8 mouse cellular contexts compared by ENCODE assay signal in genomic region chr7:27508648-27509005, GRCm38 (mm10). TPM values are rescaled to one million over a fixed set of nuclear protein-coding genes. Genes with fewer than 3 reads are reported as not detected.
A peak's percentile ranks its signal among the peaks of the same experiment; 100 is the strongest.
DNase-seq lines count a peak whose midpoint lies in the region; ATAC-seq and TF ChIP-seq lines count a peak whose summit lies in the region.

No protein-coding gene starts in this region.

- H3K27me3 ChIP-seq in erythroblast, embryonic 14.5 days (ENCODE audit: control insufficient read depth) = no peaks in the 10 kb centered on the region
- no peaks in the 10 kb centered on the region for H3K27me3 ChIP-seq in limb, embryonic 11.5 days (ENCODE audit: control insufficient read depth, insufficient read depth, low read length)
- H3K27me3 ChIP-seq in midbrain, embryonic 11.5 days (ENCODE audit: control insufficient read depth, insufficient read depth, low read length) = no peaks in the 10 kb centered on the region
- H3K27me3 ChIP-seq in stomach, embryonic 14.5 days (ENCODE audit: control insufficient read depth, insufficient read depth, low read length) = no peaks in the 10 kb centered on the region

- peak overlapping the region; percentile 84; the same call in 1 of the 2 replicates for H3K27ac ChIP-seq in layer of hippocampus, adult 2 months
- H3K27ac ChIP-seq in brown adipose tissue, adult 24 weeks (replicated peaks; ENCODE audit: low read depth, low read length) = peak overlapping the region; percentile 72; the same call in 1 of the 2 replicates
- H3K27ac ChIP-seq in limb, embryonic 11.5 days (replicated peaks; ENCODE audit: low read depth, low read length) = no peak overlapping the region
- H3K27ac ChIP-seq in midbrain, embryonic 11.5 days (ENCODE audit: low read depth, low read length) = peak overlapping the region; percentile 30; the same call in 1 of the 2 replicates
- H3K27ac ChIP-seq in stomach, embryonic 14.5 days (ENCODE audit: low read length) = peak overlapping the region; percentile 96

- H3K9ac ChIP-seq in limb, embryonic 11.5 days (ENCODE audit: low read length) = no peak overlapping the region
- H3K9ac ChIP-seq in midbrain, embryonic 11.5 days (ENCODE audit: low read length) = no peak overlapping the region
- H3K9ac ChIP-seq in stomach, embryonic 14.5 days (replicated peaks; ENCODE audit: low read depth, low read length) = no peak overlapping the region; the same call in 1 of the 2 replicates

- DNase-seq in layer of hippocampus, adult 2 months (ENCODE audit: low spot score in 2 of 2) = no peak
- DNase-seq in layer of hippocampus, postnatal 14 days (ENCODE audit: low spot score in 2 of 2) = no peak
- DNase-seq in heart, postnatal 36 days = peak; percentile 55 to 61
- peak; percentile 61 for DNase-seq in limb, embryonic 11.5 days (ENCODE audit: low spot score)
- peak; percentile 88 for DNase-seq in midbrain, embryonic 11.5 days (ENCODE audit: low spot score, missing footprints)

- H3K4me1 ChIP-seq in brown adipose tissue, adult 24 weeks (ENCODE audit: control insufficient read depth, insufficient read depth, insufficient read length, low read length) = peaks cover 5% of the 10 kb centered on the region
- peaks cover 43% of the 10 kb centered on the region for H3K4me1 ChIP-seq in erythroblast, embryonic 14.5 days (ENCODE audit: control insufficient read depth)
- H3K4me1 ChIP-seq in limb, embryonic 11.5 days (ENCODE audit: control insufficient read depth, insufficient read depth, low read length) = 0 out of 2 replicates have a peak, but pooled peaks cover 2% of the 10 kb centered on the region
- peaks cover 8% of the 10 kb centered on the region; the same call in 1 of the 2 replicates for H3K4me1 ChIP-seq in midbrain, embryonic 11.5 days (ENCODE audit: control insufficient read depth, insufficient read depth, low read length)
- peaks cover 5% of the 10 kb centered on the region; the same call in 1 of the 2 replicates for H3K4me1 ChIP-seq in stomach, embryonic 14.5 days (ENCODE audit: control insufficient read depth, insufficient read depth, low read length)

- peak overlapping the region; percentile 49 for H3K4me2 ChIP-seq in limb, embryonic 11.5 days (ENCODE audit: low read depth, severe bottlenecking)
- peak overlapping the region; percentile 64 for H3K4me2 ChIP-seq in midbrain, embryonic 11.5 days
- H3K4me2 ChIP-seq in stomach, embryonic 14.5 days (replicated peaks; ENCODE audit: low read depth, low read length) = peak overlapping the region; percentile 43

- WGBS in limb, embryonic 11.5 days = 23% methylated on average over 6 of the region's 6 CpGs
- WGBS in midbrain, embryonic 11.5 days = 28% methylated on average over 6 of the region's 6 CpGs
- 19% methylated on average over 6 of the region's 6 CpGs for WGBS in stomach, embryonic 14.5 days

- peaks cover 2% of the 10 kb centered on the region; the same call in 1 of the 2 replicates for H3K36me3 ChIP-seq in erythroblast, embryonic 14.5 days (ENCODE audit: control insufficient read depth)
- H3K36me3 ChIP-seq in limb, embryonic 11.5 days (ENCODE audit: control insufficient read depth, insufficient read depth, low read length) = no peaks in the 10 kb centered on the region
- H3K36me3 ChIP-seq in midbrain, embryonic 11.5 days (ENCODE audit: control insufficient read depth, insufficient read depth, low read length) = no peaks in the 10 kb centered on the region
- H3K36me3 ChIP-seq in stomach, embryonic 14.5 days (ENCODE audit: control insufficient read depth, insufficient read depth, low read length) = no peaks in the 10 kb centered on the region

- H3K9me3 ChIP-seq in erythroblast, embryonic 14.5 days (ENCODE audit: control insufficient read depth, low read length) = no peaks in the 10 kb centered on the region
- H3K9me3 ChIP-seq in limb, embryonic 11.5 days (ENCODE audit: control insufficient read depth, low read length) = no peaks in the 10 kb centered on the region
- no peaks in the 10 kb centered on the region for H3K9me3 ChIP-seq in midbrain, embryonic 11.5 days (ENCODE audit: control insufficient read depth, low read length)
- no peaks in the 10 kb centered on the region for H3K9me3 ChIP-seq in stomach, embryonic 14.5 days (ENCODE audit: control insufficient read depth, low read depth, low read length)

- peak; percentile 7; the same call in 1 of the 2 replicates for ATAC-seq in limb, embryonic 11.5 days (ENCODE audit: insufficient number of reproducible peaks, low FRiP score, low TSS enrichment, low read depth)
- ATAC-seq in midbrain, embryonic 11.5 days (ENCODE audit: low FRiP score) = peak; percentile 50
- ATAC-seq in stomach, embryonic 14.5 days (ENCODE audit: insufficient number of reproducible peaks, insufficient read depth, low FRiP score, low read depth) = peak; percentile 64; the same call in 1 of the 2 replicates

- TF ChIP-seq CTCF in layer of hippocampus, adult 2 months (conservative IDR thresholded peaks at IDR 0.05) = peak; percentile 85

- intact Hi-C loops in heart, postnatal 36 days (cut with DNase I) = loop anchor here (1.0 to 5.0 kb wide), 2 partner anchors 61 to 171 kb away; partner anchors contain the start of genes Blvrb, Ltbp4 and Sptbn4

- peak overlapping the region; percentile 63 for H3K4me3 ChIP-seq in layer of hippocampus, adult 2 months
- H3K4me3 ChIP-seq in brown adipose tissue, adult 24 weeks (ENCODE audit: insufficient read depth, low read depth, low read length) = no peak overlapping the region; the same call in 1 of the 2 replicates
- peak overlapping the region; percentile 90 for H3K4me3 ChIP-seq in erythroblast, embryonic 14.5 days (replicated peaks)
- peak overlapping the region; percentile 47 for H3K4me3 ChIP-seq in limb, embryonic 11.5 days (ENCODE audit: low read depth, low read length)
- peak overlapping the region; percentile 47; the same call in 1 of the 2 replicates for H3K4me3 ChIP-seq in midbrain, embryonic 11.5 days (ENCODE audit: low read depth, low read length)
- H3K4me3 ChIP-seq in stomach, embryonic 14.5 days (ENCODE audit: low read depth, low read length) = peak overlapping the region; percentile 37

RNA-seq across cellular contexts. Expression of gene Prx, which starts 9.5 kb away (rescaled TPM):
- under 1 TPM; 0.38 to 0.39 TPM for total RNA-seq in layer of hippocampus, adult 2 months (2021)
- total RNA-seq in layer of hippocampus, postnatal 14 days (2021) = under 1 TPM; 0.65 to 0.98 TPM
- 0.32 and 0.50 TPM in 2 replicates for polyA plus RNA-seq in brown adipose tissue, adult 24 weeks (2012; ENCODE audit: insufficient read depth, insufficient read length, missing spikeins)
- polyA plus RNA-seq in erythroblast, embryonic 14.5 days (2012) = 0.41 TPM in 2 replicates
- total RNA-seq in heart, postnatal 36 days (2021) = under 1 TPM; 0.95 to 0.97 TPM
- 1.5 and 2.1 TPM in 2 replicates for polyA plus RNA-seq in limb, embryonic 11.5 days (2014; fragmentation: Nextera tagmentation; extraction: Ambion mirVana)
- polyA plus RNA-seq in midbrain, embryonic 11.5 days (2014; fragmentation: Nextera tagmentation; extraction: Ambion mirVana) = 0.77 and 0.85 TPM in 2 replicates
- polyA plus RNA-seq in stomach, embryonic 14.5 days (2014; fragmentation: Nextera tagmentation; extraction: Ambion mirVana) = 1.4 and 1.5 TPM in 2 replicates

RNA-seq across cellular contexts. Expression of gene Hipk4, which starts 14.4 kb away (rescaled TPM):
- total RNA-seq in layer of hippocampus, adult 2 months (2021) = under 1 TPM in 1 of 2 experiments, not detected in 1; 0.15 TPM
- total RNA-seq in layer of hippocampus, postnatal 14 days (2021) = under 1 TPM in 1 of 2 experiments, not detected in 1; 0.35 TPM
- not detected in 2 replicates for polyA plus RNA-seq in brown adipose tissue, adult 24 weeks (2012; ENCODE audit: insufficient read depth, insufficient read length, missing spikeins)
- 0.27 and 0.38 TPM in 2 replicates for polyA plus RNA-seq in erythroblast, embryonic 14.5 days (2012)
- total RNA-seq in heart, postnatal 36 days (2021) = under 1 TPM; 0.14 to 0.17 TPM
- 0.45 and 0.72 TPM in 2 replicates for polyA plus RNA-seq in limb, embryonic 11.5 days (2014; fragmentation: Nextera tagmentation; extraction: Ambion mirVana)
- 0.18 and 0.21 TPM in 2 replicates for polyA plus RNA-seq in midbrain, embryonic 11.5 days (2014; fragmentation: Nextera tagmentation; extraction: Ambion mirVana)
- 1.0 and 1.3 TPM in 2 replicates for polyA plus RNA-seq in stomach, embryonic 14.5 days (2014; fragmentation: Nextera tagmentation; extraction: Ambion mirVana)

RNA-seq across cellular contexts. Expression of gene Sertad1, which starts 21.9 kb away (rescaled TPM):
- 10 to 100 TPM in 1 of 2 experiments, 1 to 10 TPM in 1; 6.3 to 10.8 TPM for total RNA-seq in layer of hippocampus, adult 2 months (2021)
- total RNA-seq in layer of hippocampus, postnatal 14 days (2021) = 1 to 10 TPM; 6.1 to 6.9 TPM
- polyA plus RNA-seq in brown adipose tissue, adult 24 weeks (2012; ENCODE audit: insufficient read depth, insufficient read length, missing spikeins) = 10.1 and 13.6 TPM in 2 replicates
- 17.9 and 18.5 TPM in 2 replicates for polyA plus RNA-seq in erythroblast, embryonic 14.5 days (2012)
- total RNA-seq in heart, postnatal 36 days (2021) = 10 to 100 TPM in 1 of 2 experiments, 1 to 10 TPM in 1; 9.5 to 11.5 TPM
- polyA plus RNA-seq in limb, embryonic 11.5 days (2014; fragmentation: Nextera tagmentation; extraction: Ambion mirVana) = 29.0 and 31.5 TPM in 2 replicates
- polyA plus RNA-seq in midbrain, embryonic 11.5 days (2014; fragmentation: Nextera tagmentation; extraction: Ambion mirVana) = 13.4 and 15.5 TPM in 2 replicates
- 33.6 and 35.5 TPM in 2 replicates for polyA plus RNA-seq in stomach, embryonic 14.5 days (2014; fragmentation: Nextera tagmentation; extraction: Ambion mirVana)

RNA-seq across cellular contexts. Expression of gene Sertad3, which starts 35.1 kb away (rescaled TPM):
- total RNA-seq in layer of hippocampus, adult 2 months (2021) = 1 to 10 TPM; 3.3 to 3.8 TPM
- total RNA-seq in layer of hippocampus, postnatal 14 days (2021) = 1 to 10 TPM; 3.7 to 4.4 TPM
- 4.2 and 8.3 TPM in 2 replicates for polyA plus RNA-seq in brown adipose tissue, adult 24 weeks (2012; ENCODE audit: insufficient read depth, insufficient read length, missing spikeins)
- 9.6 and 9.9 TPM in 2 replicates for polyA plus RNA-seq in erythroblast, embryonic 14.5 days (2012)
- total RNA-seq in heart, postnatal 36 days (2021) = 1 to 10 TPM; 8.3 to 8.4 TPM
- 25.9 and 29.3 TPM in 2 replicates for polyA plus RNA-seq in limb, embryonic 11.5 days (2014; fragmentation: Nextera tagmentation; extraction: Ambion mirVana)
- 20.3 and 22.0 TPM in 2 replicates for polyA plus RNA-seq in midbrain, embryonic 11.5 days (2014; fragmentation: Nextera tagmentation; extraction: Ambion mirVana)
- polyA plus RNA-seq in stomach, embryonic 14.5 days (2014; fragmentation: Nextera tagmentation; extraction: Ambion mirVana) = 29.5 and 32.9 TPM in 2 replicates

RNA-seq across cellular contexts. Expression of gene Pld3, which starts 44.4 kb away (rescaled TPM):
- 100 to 1,000 TPM; 573 to 583 TPM for total RNA-seq in layer of hippocampus, adult 2 months (2021)
- total RNA-seq in layer of hippocampus, postnatal 14 days (2021) = 100 to 1,000 TPM; 585 to 592 TPM
- polyA plus RNA-seq in brown adipose tissue, adult 24 weeks (2012; ENCODE audit: insufficient read depth, insufficient read length, missing spikeins) = 23.5 and 27.8 TPM in 2 replicates
- polyA plus RNA-seq in erythroblast, embryonic 14.5 days (2012) = 19.1 and 24.1 TPM in 2 replicates
- total RNA-seq in heart, postnatal 36 days (2021) = 10 to 100 TPM; 26.0 to 29.0 TPM
- 49.1 and 53.2 TPM in 2 replicates for polyA plus RNA-seq in limb, embryonic 11.5 days (2014; fragmentation: Nextera tagmentation; extraction: Ambion mirVana)
- polyA plus RNA-seq in midbrain, embryonic 11.5 days (2014; fragmentation: Nextera tagmentation; extraction: Ambion mirVana) = 62.5 and 63.5 TPM in 2 replicates
- polyA plus RNA-seq in stomach, embryonic 14.5 days (2014; fragmentation: Nextera tagmentation; extraction: Ambion mirVana) = 75.6 and 78.7 TPM in 2 replicates

Comparison
In these comparisons a context has a peak if more than half of its experiments do, and no peak if none do; other contexts are left out.
1. DNase-seq: peak in heart, postnatal 36 days (2 of 2), limb, embryonic 11.5 days (single experiment) and midbrain, embryonic 11.5 days (single experiment); none in layer of hippocampus, adult 2 months (0 of 2) and layer of hippocampus, postnatal 14 days (0 of 2).
2. ATAC-seq: peak in every context shown above with its lines; median percentile 64 in stomach, embryonic 14.5 days; 50 in midbrain, embryonic 11.5 days; 7 in limb, embryonic 11.5 days.
3. Peak in every context shown above with its lines, with median percentiles within 50 percentile points of each other: H3K4me2 ChIP-seq.